Mouse (Mus musculus) brown adipose tissue, adult 24 weeks (tissue): ENCODE data around the gene Pick1. TPM values are rescaled to one million over a fixed set of nuclear protein-coding genes. Genes with fewer than 3 reads are reported as not detected.
"Not testable (repeated sequence)": the region's sequence is repeated elsewhere in the genome, so short reads cannot be mapped to it uniquely, and the experiment has no call there.

Experiments used
- H3K27ac ChIP-seq: fragments of 200-500 bp; replicated peaks from 2 replicates; pipeline ENCODE4 v1.5.1; 2012; ENCODE audit warnings: low read depth, mild to moderate bottlenecking, low read length
- H3K4me1 ChIP-seq: fragments of 200-500 bp; 2 replicates; pipeline ENCODE4 v1.6.1; 2012; ENCODE audit warnings: low read length, mixed read lengths; ENCODE audit not compliant: control insufficient read depth, insufficient read depth, insufficient read length
- H3K4me3 ChIP-seq: fragments of 200-500 bp; 2 replicates; pipeline ENCODE4 v1.5.1; 2012; ENCODE audit warnings: low read depth, mild to moderate bottlenecking, low read length, moderate library complexity; ENCODE audit not compliant: insufficient read depth
- polyA plus RNA-seq: library from polyadenylated mRNA; stranded (reverse); fragments of >200 nt; gene quantifications from 2 replicates; pipeline ENCODE4 v1.2.4, GENCODE M21; 2012; ENCODE audit not compliant: missing spikeins, insufficient read depth, insufficient read length

The Pick1 gene
- polyA plus RNA-seq, 1 experiment, result 13.0 TPM

GRCm38 (mm10) chr15:79210357-79210756, 18.6 kb upstream of the Pick1 start:
- Histone ChIP-seq H3K27ac (no peak overlapping the region), H3K4me3 (no peak overlapping the region)

GRCm38 (mm10) chr15:79212750-79213446, 16.1 kb upstream of the Pick1 start:
- Histone ChIP-seq H3K4me1 (no peaks in the 10 kb centered on the region), H3K27ac (no peak overlapping the region), H3K4me3 (no peak overlapping the region)

More at GRCm38 (mm10) chr15:79210357-79210756, 18.6 kb upstream of the Pick1 start:
- H3K4me1 ChIP-seq, result no peaks in the 10 kb centered on the region

- H3K27ac ChIP-seq, result no peak overlapping the region
- H3K4me3 ChIP-seq, result no peak overlapping the region
- no peaks in the 10 kb centered on the region for H3K4me1 ChIP-seq
Observed at GRCm38 (mm10) chr15:79213591-79213990, 15.4 kb upstream of the Pick1 start.

GRCm38 (mm10) chr15:79216191-79216590, 12.8 kb upstream of the Pick1 start:
- H3K4me1 ChIP-seq, result no peaks in the 10 kb centered on the region

GRCm38 (mm10) chr15:79219572-79219971, 9.4 kb upstream of the Pick1 start:
- no peaks in the 10 kb centered on the region; the same call in 1 of the 2 replicates for H3K4me1 ChIP-seq
- no peak overlapping the region for H3K27ac ChIP-seq

More at GRCm38 (mm10) chr15:79216191-79216590, 12.8 kb upstream of the Pick1 start:
- Histone ChIP-seq H3K27ac (no peak overlapping the region), H3K4me3 (no peak overlapping the region)

GRCm38 (mm10) chr15:79223641-79224040, 5.3 kb upstream of the Pick1 start:
- H3K4me1 ChIP-seq, result no peaks in the 10 kb centered on the region; the same call in 1 of the 2 replicates
- no peak overlapping the region for H3K4me3 ChIP-seq
- H3K27ac ChIP-seq, result no peak overlapping the region

More at GRCm38 (mm10) chr15:79219572-79219971, 9.4 kb upstream of the Pick1 start:
- H3K4me3 ChIP-seq, result no peak overlapping the region

GRCm38 (mm10) chr15:79224685-79225084, 4.3 kb upstream of the Pick1 start:
- H3K4me3 ChIP-seq, result no peak overlapping the region
- no peak overlapping the region for H3K27ac ChIP-seq
- H3K4me1 ChIP-seq, result peaks cover 3% of the 10 kb centered on the region

- H3K27ac ChIP-seq, H3K4me3 ChIP-seq, H3K4me1 ChIP-seq: not testable (repeated sequence)
Observed at GRCm38 (mm10) chr15:79225780-79226179, 3.2 kb upstream of the Pick1 start.

- Histone ChIP-seq H3K4me3 (no peak overlapping the region), H3K4me1 (no peaks in the 10 kb centered on the region), H3K27ac (no peak overlapping the region)
Observed at GRCm38 (mm10) chr15:79235268-79235667, 6.3 kb downstream of the Pick1 start.

GRCm38 (mm10) chr15:79238036-79238435, 9.1 kb downstream of the Pick1 start:
- Histone ChIP-seq H3K4me1 (no peaks in the 10 kb centered on the region), H3K27ac (no peak overlapping the region)

GRCm38 (mm10) chr15:79242574-79243233, 13.7 kb downstream of the Pick1 start:
- H3K4me1 ChIP-seq, result peaks cover 5% of the 10 kb centered on the region
- no peak overlapping the region for H3K4me3 ChIP-seq
- no peak overlapping the region for H3K27ac ChIP-seq

More at GRCm38 (mm10) chr15:79238036-79238435, 9.1 kb downstream of the Pick1 start:
- H3K4me3 ChIP-seq, result no peak overlapping the region

- peaks cover 5% of the 10 kb centered on the region for H3K4me1 ChIP-seq
- H3K4me3 ChIP-seq, result no peak overlapping the region
- H3K27ac ChIP-seq, result no peak overlapping the region
Observed at GRCm38 (mm10) chr15:79243234-79244042, 14.5 kb downstream of the Pick1 start.

- Histone ChIP-seq H3K4me1 (peaks cover 5% of the 10 kb centered on the region), H3K4me3 (no peak overlapping the region), H3K27ac (peak overlapping the region; percentile 64)
Observed at GRCm38 (mm10) chr15:79244071-79244893, 15.3 kb downstream of the Pick1 start.

GRCm38 (mm10) chr15:79245321-79245720, 16.3 kb downstream of the Pick1 start:
- Histone ChIP-seq H3K4me1 (peaks cover 8% of the 10 kb centered on the region), H3K27ac (peak overlapping the region; percentile 12; the same call in 1 of the 2 replicates), H3K4me3 (no peak overlapping the region)
